Mouse (Mus musculus) spleen, postnatal 4 days (tissue): ENCODE measurements around the gene Tmem175.
"Not testable (repeated sequence)": the region's sequence is repeated elsewhere in the genome, so short reads cannot be mapped to it uniquely, and the experiment has no call there.

Experiments
- DNase-seq, 2 experiments: peaks; one replicate each; pipeline ENCODE4 v3.0.0; 2022; ENCODE audit warnings: low spot score in 2 of 2

Tmem175 gene

GRCm38 (mm10) chr5:108629634-108630483 is at the start of gene Tmem175, which contains the start of gene Gak:
Gene Tmem175 (plus strand): TSS chr5:108629770.
Gene Gak (minus strand): TSS chr5:108629755.
- peak; percentile 88 to 95 for DNase-seq

DNA sequence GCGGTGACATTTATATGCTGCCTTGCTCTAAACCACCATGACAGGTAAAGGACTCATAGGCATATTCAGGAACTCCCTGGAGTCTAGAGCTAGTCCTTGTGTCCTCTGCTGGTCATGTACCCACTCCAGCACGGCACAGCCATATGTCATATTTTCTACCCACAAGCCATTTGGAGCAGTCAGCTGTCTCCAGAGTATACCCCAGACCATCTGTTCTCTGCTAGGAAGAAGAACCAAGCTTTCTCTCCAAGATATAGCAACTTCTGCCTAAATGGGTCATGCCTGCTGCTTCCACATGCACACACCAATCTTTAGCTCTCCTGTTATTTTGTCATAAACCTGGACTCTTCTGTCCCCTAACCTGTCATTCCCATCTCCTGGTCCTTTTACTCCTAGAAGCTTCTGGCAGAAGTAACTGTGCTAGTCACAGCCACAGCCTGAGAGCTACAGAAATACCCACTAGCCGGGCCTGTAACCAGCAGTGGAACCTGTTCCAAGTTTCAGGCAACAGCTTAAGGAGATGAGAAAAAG is 48.1 kb upstream of the Tmem175 start:
- no peak for DNase-seq

DNA sequence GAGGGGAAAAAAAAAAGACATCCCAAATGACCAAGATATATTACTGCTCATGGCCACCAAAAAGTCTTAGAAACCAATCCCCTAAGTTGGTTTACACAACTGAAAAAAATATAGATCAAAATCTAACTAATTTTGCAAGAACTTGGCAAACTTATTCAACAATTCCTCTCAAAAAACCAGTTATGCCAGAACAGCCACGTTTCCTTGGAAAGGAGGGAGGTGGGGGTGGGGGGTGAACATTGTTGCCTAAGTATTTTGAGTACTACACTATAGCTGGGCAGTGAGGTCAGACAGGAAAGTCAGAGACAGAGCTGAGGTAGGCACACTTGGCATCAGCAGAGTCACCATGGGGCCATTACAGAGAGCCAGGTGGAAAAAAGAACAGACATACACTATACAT is 29.6 kb upstream of the Tmem175 start:
- no peak for DNase-seq

GRCm38 (mm10) chr5:108602537-108602936 is 27.0 kb upstream of the Tmem175 start:
- DNase-seq, result no peak

DNA sequence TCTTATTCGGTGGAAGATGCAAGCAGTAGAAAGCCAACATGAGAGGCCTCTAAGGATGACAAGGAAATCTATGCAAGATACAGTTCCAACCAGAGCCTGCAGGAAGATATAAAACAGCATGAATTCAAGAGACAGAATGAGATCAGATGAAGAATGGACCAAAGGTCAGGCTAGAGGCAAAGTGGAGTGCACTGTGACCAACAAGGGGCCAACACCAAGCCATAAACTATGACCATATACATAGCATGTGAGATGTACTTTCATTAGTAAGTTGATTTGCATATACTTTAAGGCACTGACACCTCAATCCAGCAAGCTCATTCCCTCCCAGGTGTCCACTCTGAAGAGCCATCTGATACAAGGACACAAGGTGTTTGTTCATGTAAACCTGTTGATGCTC is 19.1 kb upstream of the Tmem175 start:
- no peak for DNase-seq

DNA sequence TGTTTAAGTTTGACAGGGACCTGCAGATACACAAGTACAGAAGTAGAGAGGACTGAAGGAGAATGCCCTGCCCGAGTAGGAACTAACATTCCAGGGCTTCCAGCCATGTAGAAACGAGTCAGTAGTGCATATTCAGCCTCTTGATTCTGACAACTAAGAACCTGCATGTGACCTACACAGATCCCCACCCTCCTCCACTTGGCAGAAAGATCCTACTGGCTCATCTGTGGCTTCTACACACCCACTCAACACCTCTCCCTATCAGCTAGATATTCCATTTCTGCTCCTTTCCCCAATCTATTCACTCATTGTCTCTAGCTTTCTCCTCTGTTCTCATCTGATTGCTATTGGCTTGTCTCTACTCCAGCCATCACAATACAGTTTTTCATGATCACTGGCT is 7.7 kb upstream of the Tmem175 start:
- DNase-seq, result no peak

- DNase-seq, result no peak
These were observed 3.4 kb upstream of the Tmem175 start for GRCm38 (mm10) chr5:108626050-108626660.

- DNase-seq, result no peak
These were observed 508 bp upstream of the Tmem175 start for GRCm38 (mm10) chr5:108628891-108629633.

DNA sequence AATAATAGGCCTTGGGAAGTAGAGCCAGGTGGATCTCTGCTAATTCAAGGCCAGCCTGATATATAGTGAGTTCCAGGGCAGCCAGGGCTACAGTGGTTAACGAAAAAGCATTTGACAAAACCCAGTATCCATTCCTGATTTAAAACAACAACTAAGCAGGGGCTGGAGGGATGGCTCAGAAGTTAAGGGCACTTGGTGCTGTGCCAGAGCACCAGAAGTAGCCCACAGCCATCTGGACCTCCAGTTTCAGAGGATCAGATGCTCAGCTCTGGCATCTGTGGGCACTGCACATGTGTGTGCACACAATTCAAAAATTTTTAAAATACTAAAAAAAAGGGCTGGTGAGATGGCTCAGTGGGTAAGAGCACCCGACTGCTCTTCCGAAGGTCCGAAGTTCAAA is 4.1 kb downstream of the Tmem175 start:
- no peak for DNase-seq

DNA sequence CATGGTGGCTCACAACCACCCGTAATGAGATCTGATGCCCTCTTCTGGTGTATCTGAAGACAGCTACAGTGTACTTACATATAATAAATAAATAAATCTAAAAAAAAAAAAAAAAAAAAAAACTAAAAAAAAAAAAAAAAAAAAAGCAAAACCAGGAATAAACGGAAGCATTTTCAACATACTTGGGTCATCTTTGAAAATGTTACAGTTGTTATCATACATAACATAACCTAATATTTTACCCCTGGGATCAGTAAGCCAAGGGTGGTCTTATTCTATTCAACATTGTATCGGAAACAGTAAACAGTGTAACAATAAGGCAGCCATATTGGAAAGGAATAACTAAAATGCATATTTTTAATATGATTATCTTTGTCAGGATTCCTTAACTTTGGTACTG is 4.5 kb downstream of the Tmem175 start:
- DNase-seq, result not testable (repeated sequence)

- no peak for DNase-seq
These were observed 6.6 kb downstream of the Tmem175 start for GRCm38 (mm10) chr5:108636172-108636571.

DNA sequence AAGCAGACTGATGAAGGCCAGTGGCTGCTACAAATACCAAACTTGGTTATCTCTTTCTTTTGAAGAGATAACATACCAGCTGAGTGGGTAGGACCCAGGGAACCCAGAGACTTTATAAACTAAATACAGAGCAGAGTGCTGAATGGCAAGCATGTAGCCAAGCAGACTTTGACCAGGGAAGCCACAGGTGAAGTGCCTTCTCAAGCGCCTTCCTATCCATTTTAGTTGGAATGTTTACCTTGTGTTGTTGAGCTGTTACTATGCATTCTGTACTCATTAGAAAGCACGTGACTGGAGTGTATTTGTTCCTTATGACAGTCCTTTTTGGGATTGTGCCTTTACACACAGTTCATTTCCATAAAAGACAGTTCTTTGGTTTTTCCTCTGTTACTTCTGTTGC is 14.1 kb downstream of the Tmem175 start:
- DNase-seq, result no peak

- DNase-seq, result no peak
These were observed 16.2 kb downstream of the Tmem175 start for GRCm38 (mm10) chr5:108645651-108646342.

- DNase-seq, result no peak
These were observed 16.7 kb downstream of the Tmem175 start for GRCm38 (mm10) chr5:108646343-108646660.

GRCm38 (mm10) chr5:108647311-108647710 is 17.7 kb downstream of the Tmem175 start:
- DNase-seq, result no peak

DNA sequence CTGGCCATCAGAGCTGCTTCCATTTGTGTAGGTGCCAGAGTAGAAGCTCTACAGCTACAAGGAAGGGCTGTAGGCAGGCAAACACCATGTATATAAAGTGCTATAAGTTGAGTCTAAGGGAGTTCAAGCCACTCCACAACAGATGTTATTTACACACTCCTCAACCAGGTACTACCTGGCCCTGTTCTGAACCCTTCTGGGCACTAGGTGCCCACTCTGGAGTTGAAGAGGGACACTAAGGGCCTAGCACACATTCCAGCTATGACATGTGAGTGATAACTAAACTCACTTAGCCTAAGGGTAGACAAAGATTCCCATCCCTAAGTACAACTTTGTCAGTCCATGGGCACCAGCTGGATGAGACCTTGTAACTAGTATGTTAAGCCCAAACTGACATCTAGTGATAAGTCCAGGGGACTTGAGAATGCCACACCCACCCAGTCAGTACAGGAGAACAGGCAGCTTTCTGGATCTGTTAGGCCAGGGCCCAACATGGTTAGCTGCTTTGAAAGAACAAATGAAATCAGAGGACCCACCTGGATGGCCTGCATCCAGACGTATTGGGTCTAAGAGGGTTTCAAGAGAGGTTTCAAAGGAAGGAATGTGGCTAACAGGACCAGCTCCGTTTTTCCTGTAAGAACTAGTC is 18.4 kb downstream of the Tmem175 start:
- DNase-seq, result no peak

GRCm38 (mm10) chr5:108648937-108649576 is 19.5 kb downstream of the Tmem175 start:
- DNase-seq, result no peak

DNA sequence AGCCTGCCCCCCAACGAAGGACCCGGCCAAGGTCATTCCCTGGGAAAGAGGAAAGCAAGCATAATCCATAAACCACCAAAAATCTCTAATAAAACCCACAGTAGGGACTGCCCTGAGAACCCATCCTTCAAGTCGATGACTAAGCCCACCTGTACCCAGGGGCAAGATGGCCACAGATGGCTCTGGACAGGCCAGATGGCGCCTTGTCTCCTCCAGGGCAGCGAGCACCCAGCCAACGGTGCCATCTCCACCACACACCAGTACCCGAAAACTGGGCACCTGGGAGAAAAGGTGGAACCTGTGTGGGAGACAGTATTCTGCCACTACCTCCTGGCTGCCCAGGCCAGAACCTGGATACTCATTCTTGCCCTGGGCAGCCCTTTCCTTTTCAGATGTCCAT is 20.8 kb downstream of the Tmem175 start:
- DNase-seq, result no peak

- peak in 1 of 2 experiments; percentile 51 for DNase-seq
These were observed 21.7 kb downstream of the Tmem175 start for GRCm38 (mm10) chr5:108651136-108651720.

GRCm38 (mm10) chr5:108651823-108652222 is 22.3 kb downstream of the Tmem175 start:
- peak; percentile 52 to 66 for DNase-seq
